Mouse (Mus musculus): ENCODE measurements around the gene Rora. TPM values are rescaled to one million over a fixed set of nuclear protein-coding genes. Genes with fewer than 3 reads are reported as not detected.
A peak's percentile ranks its signal among the peaks of the same experiment; 100 is the strongest.

The Rora gene
- total RNA-seq, 2 experiments from 2014 or later, result 36.7 to 99.2 TPM

- no peak for DNase-seq (ENCODE audit: low spot score in 2 of 2)
These were observed 621.3 kb downstream of the Rora start for GRCm38 (mm10) chr9:69274766-69275485.

GRCm38 (mm10) chr9:69277256-69277655 is 623.7 kb downstream of the Rora start:
- no peak for DNase-seq (ENCODE audit: low spot score in 2 of 2)

- no peak for DNase-seq (ENCODE audit: low spot score in 2 of 2)
These were observed 631.4 kb downstream of the Rora start for GRCm38 (mm10) chr9:69285011-69285410.

- no peak for DNase-seq (ENCODE audit: low spot score in 2 of 2)
These were observed 634.5 kb downstream of the Rora start for GRCm38 (mm10) chr9:69288113-69288512.

- DNase-seq (ENCODE audit: low spot score in 2 of 2), result no peak
These were observed 635.0 kb downstream of the Rora start for GRCm38 (mm10) chr9:69288586-69288985.

- DNase-seq (ENCODE audit: low spot score in 2 of 2), result peak; percentile 86 to 91
These were observed 635.8 kb downstream of the Rora start for GRCm38 (mm10) chr9:69289056-69290017.

GRCm38 (mm10) chr9:69290018-69290880 is 636.7 kb downstream of the Rora start:
- peak; percentile 55 to 59 for DNase-seq (ENCODE audit: low spot score in 2 of 2)

GRCm38 (mm10) chr9:69290881-69291450 is 637.4 kb downstream of the Rora start:
- peak; percentile 52 to 54 for DNase-seq (ENCODE audit: low spot score in 2 of 2)

GRCm38 (mm10) chr9:69291451-69291850 is 637.9 kb downstream of the Rora start:
- DNase-seq (ENCODE audit: low spot score in 2 of 2), result no peak

GRCm38 (mm10) chr9:69292353-69292752 is 638.8 kb downstream of the Rora start:
- DNase-seq (ENCODE audit: low spot score in 2 of 2), result no peak

GRCm38 (mm10) chr9:69292776-69293687 is 639.4 kb downstream of the Rora start:
- no peak for DNase-seq (ENCODE audit: low spot score in 2 of 2)

GRCm38 (mm10) chr9:69293688-69294074 is 640.1 kb downstream of the Rora start:
- no peak for DNase-seq (ENCODE audit: low spot score in 2 of 2)

GRCm38 (mm10) chr9:69294426-69294825 is 640.8 kb downstream of the Rora start:
- DNase-seq (ENCODE audit: low spot score in 2 of 2), result no peak

- no peak for DNase-seq (ENCODE audit: low spot score in 2 of 2)
These were observed 641.3 kb downstream of the Rora start for GRCm38 (mm10) chr9:69294856-69295255.

- DNase-seq (ENCODE audit: low spot score in 2 of 2), result no peak
These were observed 642.2 kb downstream of the Rora start for GRCm38 (mm10) chr9:69295826-69296225.

GRCm38 (mm10) chr9:69296418-69296817 is 642.8 kb downstream of the Rora start:
- peak in 1 of 2 experiments; percentile 50 for DNase-seq (ENCODE audit: low spot score in 2 of 2)

- DNase-seq (ENCODE audit: low spot score in 2 of 2), result no peak
These were observed 644.3 kb downstream of the Rora start for GRCm38 (mm10) chr9:69297766-69298375.

GRCm38 (mm10) chr9:69298566-69299335 is 645.2 kb downstream of the Rora start:
- no peak for DNase-seq (ENCODE audit: low spot score in 2 of 2)
